Mouse (Mus musculus): ENCODE results near the gene Tbr1. TPM values are rescaled to one million over a fixed set of nuclear protein-coding genes. Genes with fewer than 3 reads are reported as not detected.

Tbr1 gene
- polyA plus RNA-seq, 1 experiment from 2014 or later = 2.1 TPM

- peaks cover 10% of the 10 kb centered on the region; the same call in 1 of the 2 replicates for H3K4me1 ChIP-seq (ENCODE audit: control insufficient read depth, insufficient read depth, low read length)
- DNase-seq (ENCODE audit: low spot score, missing footprints) = peak; percentile 93
- WGBS = 1% methylated on average over 28 of the region's 29 CpGs
- H3K4me2 ChIP-seq = no peak overlapping the region
- H3K4me3 ChIP-seq (ENCODE audit: low read depth, low read length) = no peak overlapping the region
- H3K9me3 ChIP-seq (ENCODE audit: control insufficient read depth, low read length) = no peaks in the 10 kb centered on the region
- ATAC-seq (ENCODE audit: low FRiP score) = no peak; the same call in 1 of the 2 replicates
- no peak overlapping the region for H3K9ac ChIP-seq (ENCODE audit: low read length)
- no peak overlapping the region for H3K27ac ChIP-seq (ENCODE audit: low read depth, low read length)
- H3K36me3 ChIP-seq (ENCODE audit: control insufficient read depth, insufficient read depth, low read length) = no peaks in the 10 kb centered on the region
- H3K27me3 ChIP-seq (ENCODE audit: control insufficient read depth, insufficient read depth, low read length) = peaks cover 66% of the 10 kb centered on the region
Observed at GRCm38 (mm10) chr2:61803443-61804367, 975 bp downstream of the Tbr1 start.

DNA sequence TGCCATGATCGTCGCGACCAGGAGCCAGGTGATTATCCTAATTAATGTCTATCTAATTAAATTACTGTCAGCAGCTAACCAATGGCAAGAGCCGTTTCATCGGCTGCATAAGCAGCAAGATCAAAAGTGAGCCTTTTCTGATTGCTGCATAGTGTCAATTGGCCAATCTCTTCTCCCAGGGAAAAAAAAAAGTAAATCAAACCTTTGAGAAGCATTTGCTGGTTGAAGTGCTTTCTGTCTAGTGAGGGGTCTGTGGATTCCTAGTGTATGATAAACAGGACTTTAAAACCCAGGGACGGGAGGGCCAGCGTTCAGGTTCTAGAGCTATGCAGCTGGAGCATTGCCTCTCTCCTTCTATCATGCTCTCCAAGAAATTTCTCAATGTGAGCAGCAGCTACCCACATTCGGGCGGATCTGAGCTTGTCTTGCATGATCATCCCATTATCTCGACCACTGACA, 1.7 kb downstream of the Tbr1 start:
- 4% methylated on average over 10 of the region's 10 CpGs for WGBS
- no peaks in the 10 kb centered on the region for H3K9me3 ChIP-seq (ENCODE audit: control insufficient read depth, low read length)
- peaks cover 10% of the 10 kb centered on the region; the same call in 1 of the 2 replicates for H3K4me1 ChIP-seq (ENCODE audit: control insufficient read depth, insufficient read depth, low read length)
- H3K36me3 ChIP-seq (ENCODE audit: control insufficient read depth, insufficient read depth, low read length) = no peaks in the 10 kb centered on the region
- H3K27ac ChIP-seq (ENCODE audit: low read depth, low read length) = no peak overlapping the region
- DNase-seq (ENCODE audit: low spot score, missing footprints) = peak; percentile 96
- H3K9ac ChIP-seq (ENCODE audit: low read length) = no peak overlapping the region
- peaks cover 73% of the 10 kb centered on the region for H3K27me3 ChIP-seq (ENCODE audit: control insufficient read depth, insufficient read depth, low read length)
- H3K4me2 ChIP-seq = no peak overlapping the region
- H3K4me3 ChIP-seq (ENCODE audit: low read depth, low read length) = no peak overlapping the region
- no peak for ATAC-seq (ENCODE audit: low FRiP score)

DNA sequence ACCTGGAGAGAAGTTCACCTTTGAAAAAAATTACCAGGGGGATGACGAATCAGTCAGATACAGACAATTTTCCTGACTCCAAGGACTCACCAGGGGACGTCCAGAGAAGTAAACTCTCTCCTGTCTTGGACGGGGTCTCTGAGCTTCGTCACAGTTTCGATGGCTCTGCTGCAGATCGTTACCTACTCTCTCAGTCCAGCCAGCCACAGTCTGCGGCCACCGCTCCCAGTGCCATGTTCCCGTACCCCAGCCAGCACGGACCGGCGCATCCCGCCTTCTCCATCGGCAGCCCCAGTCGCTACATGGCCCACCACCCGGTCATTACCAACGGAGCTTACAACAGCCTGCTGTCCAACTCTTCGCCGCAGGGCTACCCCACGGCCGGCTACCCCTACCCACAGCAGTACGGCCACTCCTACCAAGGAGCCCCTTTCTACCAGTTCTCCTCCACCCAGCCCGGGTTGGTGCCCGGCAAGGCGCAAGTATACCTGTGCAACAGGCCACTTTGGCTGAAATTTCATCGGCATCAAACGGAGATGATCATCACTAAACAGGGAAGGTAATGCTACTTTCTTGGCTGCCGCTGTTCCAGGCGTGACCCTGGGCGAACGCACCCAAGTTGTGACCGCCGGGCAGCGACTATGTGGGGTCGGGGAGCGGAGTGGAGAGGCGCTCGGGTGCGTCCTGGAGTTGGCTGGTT, 2.3 kb downstream of the Tbr1 start:
- Histone ChIP-seq H3K4me3 (ENCODE audit: low read depth, low read length) (no peak overlapping the region; the same call in 1 of the 2 replicates), H3K9me3 (ENCODE audit: control insufficient read depth, low read length) (no peaks in the 10 kb centered on the region), H3K9ac (ENCODE audit: low read length) (no peak overlapping the region), H3K36me3 (ENCODE audit: control insufficient read depth, insufficient read depth, low read length) (no peaks in the 10 kb centered on the region), H3K4me2 (peak overlapping the region; percentile 26; the same call in 1 of the 2 replicates), H3K4me1 (ENCODE audit: control insufficient read depth, insufficient read depth, low read length) (peaks cover 10% of the 10 kb centered on the region; the same call in 1 of the 2 replicates), H3K27me3 (ENCODE audit: control insufficient read depth, insufficient read depth, low read length) (peaks cover 79% of the 10 kb centered on the region), H3K27ac (ENCODE audit: low read depth, low read length) (no peak overlapping the region)
- peak; percentile 98 for DNase-seq (ENCODE audit: low spot score, missing footprints)
- ATAC-seq (ENCODE audit: low FRiP score) = peak; percentile 36; the same call in 1 of the 2 replicates
- under 1% methylated on average over 39 of the region's 39 CpGs for WGBS

GRCm38 (mm10) chr2:61805541-61806345, 3.0 kb downstream of the Tbr1 start:
- 0 out of 2 replicates have a peak, but pooled peaks have one; percentile 15 for ATAC-seq (ENCODE audit: low FRiP score)
- Histone ChIP-seq H3K4me2 (peak overlapping the region; percentile 26; the same call in 1 of the 2 replicates), H3K27ac (ENCODE audit: low read depth, low read length) (no peak overlapping the region), H3K27me3 (ENCODE audit: control insufficient read depth, insufficient read depth, low read length) (peaks cover 86% of the 10 kb centered on the region), H3K9me3 (ENCODE audit: control insufficient read depth, low read length) (no peaks in the 10 kb centered on the region), H3K4me3 (ENCODE audit: low read depth, low read length) (no peak overlapping the region; the same call in 1 of the 2 replicates), H3K4me1 (ENCODE audit: control insufficient read depth, insufficient read depth, low read length) (peaks cover 10% of the 10 kb centered on the region; the same call in 1 of the 2 replicates), H3K9ac (ENCODE audit: low read length) (no peak overlapping the region), H3K36me3 (ENCODE audit: control insufficient read depth, insufficient read depth, low read length) (no peaks in the 10 kb centered on the region)
- DNase-seq (ENCODE audit: low spot score, missing footprints) = no peak
- WGBS = 1% methylated on average over 39 of the region's 39 CpGs

- no peak overlapping the region for H3K4me2 ChIP-seq
Observed at GRCm38 (mm10) chr2:61806346-61806825, 3.7 kb downstream of the Tbr1 start.

GRCm38 (mm10) chr2:61807151-61807550, 4.4 kb downstream of the Tbr1 start:
- H3K27me3 ChIP-seq (ENCODE audit: control insufficient read depth, insufficient read depth, low read length) = peaks cover 92% of the 10 kb centered on the region
- H3K4me1 ChIP-seq (ENCODE audit: control insufficient read depth, insufficient read depth, low read length) = peaks cover 16% of the 10 kb centered on the region; the same call in 1 of the 2 replicates
- H3K36me3 ChIP-seq (ENCODE audit: control insufficient read depth, insufficient read depth, low read length) = no peaks in the 10 kb centered on the region
- no peak overlapping the region for H3K4me3 ChIP-seq (ENCODE audit: low read depth, low read length)
- peak; percentile 98 for DNase-seq (ENCODE audit: low spot score, missing footprints)
- H3K27ac ChIP-seq (ENCODE audit: low read depth, low read length) = no peak overlapping the region
- peak; percentile 28 for ATAC-seq (ENCODE audit: low FRiP score)
- no peak overlapping the region for H3K4me2 ChIP-seq
- H3K9me3 ChIP-seq (ENCODE audit: control insufficient read depth, low read length) = no peaks in the 10 kb centered on the region
- 1% methylated on average over 22 of the region's 22 CpGs for WGBS
- no peak overlapping the region for H3K9ac ChIP-seq (ENCODE audit: low read length)

More at GRCm38 (mm10) chr2:61806346-61806825, 3.7 kb downstream of the Tbr1 start:
- peaks cover 11% of the 10 kb centered on the region; the same call in 1 of the 2 replicates for H3K4me1 ChIP-seq (ENCODE audit: control insufficient read depth, insufficient read depth, low read length)
- H3K4me3 ChIP-seq (ENCODE audit: low read depth, low read length) = no peak overlapping the region
- H3K9ac ChIP-seq (ENCODE audit: low read length) = no peak overlapping the region
- WGBS = 1% methylated on average over 3 of the region's 3 CpGs
- no peak overlapping the region for H3K27ac ChIP-seq (ENCODE audit: low read depth, low read length)
- peaks cover 90% of the 10 kb centered on the region for H3K27me3 ChIP-seq (ENCODE audit: control insufficient read depth, insufficient read depth, low read length)
- DNase-seq (ENCODE audit: low spot score, missing footprints) (peak; percentile 93), ATAC-seq (ENCODE audit: low FRiP score) (no peak)
- no peaks in the 10 kb centered on the region for H3K9me3 ChIP-seq (ENCODE audit: control insufficient read depth, low read length)
- no peaks in the 10 kb centered on the region for H3K36me3 ChIP-seq (ENCODE audit: control insufficient read depth, insufficient read depth, low read length)

- Histone ChIP-seq H3K4me1 (ENCODE audit: control insufficient read depth, insufficient read depth, low read length) (peaks cover 14% of the 10 kb centered on the region; the same call in 1 of the 2 replicates), H3K4me2 (no peak overlapping the region), H3K9me3 (ENCODE audit: control insufficient read depth, low read length) (no peaks in the 10 kb centered on the region), H3K27me3 (ENCODE audit: control insufficient read depth, insufficient read depth, low read length) (peaks cover 91% of the 10 kb centered on the region), H3K27ac (ENCODE audit: low read depth, low read length) (no peak overlapping the region), H3K4me3 (ENCODE audit: low read depth, low read length) (no peak overlapping the region), H3K9ac (ENCODE audit: low read length) (no peak overlapping the region), H3K36me3 (ENCODE audit: control insufficient read depth, insufficient read depth, low read length) (no peaks in the 10 kb centered on the region)
- no peak for ATAC-seq (ENCODE audit: low FRiP score)
- 6% methylated on average over 2 of the region's 2 CpGs for WGBS
- peak; percentile 90 for DNase-seq (ENCODE audit: low spot score, missing footprints)
Observed at GRCm38 (mm10) chr2:61807781-61808180, 5.1 kb downstream of the Tbr1 start.

- H3K4me1 ChIP-seq (ENCODE audit: control insufficient read depth, insufficient read depth, low read length) = peaks cover 14% of the 10 kb centered on the region; the same call in 1 of the 2 replicates
- H3K36me3 ChIP-seq (ENCODE audit: control insufficient read depth, insufficient read depth, low read length) = no peaks in the 10 kb centered on the region
- H3K4me2 ChIP-seq = no peak overlapping the region
- DNase-seq (ENCODE audit: low spot score, missing footprints) (peak; percentile 94), ATAC-seq (ENCODE audit: low FRiP score) (no peak)
- no peak overlapping the region for H3K4me3 ChIP-seq (ENCODE audit: low read depth, low read length)
- H3K27me3 ChIP-seq (ENCODE audit: control insufficient read depth, insufficient read depth, low read length) = peaks cover 90% of the 10 kb centered on the region
- H3K9ac ChIP-seq (ENCODE audit: low read length) = no peak overlapping the region
- WGBS = under 1% methylated on average over 6 of the region's 6 CpGs
- no peak overlapping the region for H3K27ac ChIP-seq (ENCODE audit: low read depth, low read length)
- no peaks in the 10 kb centered on the region for H3K9me3 ChIP-seq (ENCODE audit: control insufficient read depth, low read length)
Observed at GRCm38 (mm10) chr2:61808776-61809175, 6.0 kb downstream of the Tbr1 start.
